Mouse (Mus musculus) hindbrain, embryonic 16.5 days (tissue): ENCODE results near the gene Dydc1. TPM values are rescaled to one million over a fixed set of nuclear protein-coding genes. Genes with fewer than 3 reads are reported as not detected.

ENCODE experiments used
- ATAC-seq: fragments of 200-750 bp; cut with Nextera tagmentation; 2 replicates; pipeline ENCODE4 v1.8.0; 2017; ENCODE audit warnings: moderate TSS enrichment, moderate library complexity
- H3K27ac ChIP-seq: fragments of 300-500 bp; sonication (generic); 2 replicates; pipeline ENCODE4 v1.5.1; 2014; ENCODE audit warnings: low read depth, mild to moderate bottlenecking, control low read depth, low read length, moderate library complexity
- H3K27me3 ChIP-seq: fragments of 300-500 bp; sonication (generic); replicated peaks from 2 replicates; pipeline ENCODE4 v1.6.1; 2014; ENCODE audit warnings: low read length; ENCODE audit not compliant: control insufficient read depth, insufficient read depth
- H3K36me3 ChIP-seq: fragments of 300-500 bp; sonication (generic); 2 replicates; pipeline ENCODE4 v1.6.1; 2014; ENCODE audit warnings: mild to moderate bottlenecking, low read length, moderate library complexity, mixed read lengths; ENCODE audit not compliant: control insufficient read depth, insufficient read depth
- H3K4me1 ChIP-seq: fragments of 300-500 bp; sonication (generic); 2 replicates; pipeline ENCODE4 v1.6.1; 2014; ENCODE audit warnings: low read depth, low read length; ENCODE audit not compliant: control insufficient read depth, insufficient read depth
- H3K4me2 ChIP-seq: fragments of 300-500 bp; sonication (generic); 2 replicates; pipeline ENCODE4 v1.6.1; 2014; ENCODE audit warnings: mild to moderate bottlenecking, low read length, control low read depth, moderate library complexity
- H3K4me3 ChIP-seq: fragments of 300-500 bp; sonication (generic); 2 replicates; pipeline ENCODE4 v1.5.1; 2014; ENCODE audit warnings: mild to moderate bottlenecking, low read length, control low read depth, moderate library complexity
- H3K9ac ChIP-seq: fragments of 300-500 bp; sonication (generic); 2 replicates; pipeline ENCODE4 v1.6.1; 2014; ENCODE audit warnings: low read depth, mild to moderate bottlenecking, control low read depth, low read length, moderate library complexity
- H3K9me3 ChIP-seq: fragments of 300-500 bp; sonication (generic); 2 replicates; pipeline ENCODE4 v1.6.1; 2014; ENCODE audit warnings: mild to moderate bottlenecking, low read length, moderate library complexity; ENCODE audit not compliant: control insufficient read depth
- WGBS: fragments of 180-500 bp; shearing (Covaris S2); extraction: QIAGEN DNeasy Blood & Tissue Kit; methylation state at CpG from one replicate; pipeline ENCODE4 v1.1.7; 2014; 5-methylcytosine and 5-hydroxymethylcytosine counted together
- polyA plus RNA-seq: library from polyadenylated mRNA; unstranded; fragments of >200 nt; fragmentation: Nextera tagmentation; extraction: Ambion mirVana; gene quantifications from 2 replicates; pipeline ENCODE4 v1.2.1, GENCODE M21; 2015

The Dydc1 gene
- polyA plus RNA-seq, 1 experiment from 2014 or later = 0.26 TPM

DNA sequence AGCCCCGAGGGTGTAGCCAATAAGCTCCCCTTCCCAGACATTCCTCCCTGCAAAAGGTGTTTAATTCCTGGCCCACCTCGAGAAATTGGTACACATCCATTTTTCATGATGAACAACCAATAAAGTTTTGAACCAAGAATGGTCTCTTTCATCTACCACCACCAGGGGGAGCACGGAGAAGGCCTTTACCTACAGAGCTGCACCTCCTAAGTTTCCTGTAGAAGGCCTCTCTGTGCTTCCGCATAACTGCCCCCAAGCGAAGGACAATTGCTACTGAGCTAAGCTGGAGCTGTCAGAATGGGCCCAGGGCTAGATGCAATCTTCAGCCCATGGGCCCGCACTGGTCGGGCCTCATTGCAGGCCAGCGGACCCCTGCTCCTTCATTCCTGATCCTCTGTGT is 18.1 kb downstream of the Dydc1 start:
- no peak overlapping the region for H3K27ac ChIP-seq
- no peak overlapping the region for H3K9ac ChIP-seq
- no peaks in the 10 kb centered on the region for H3K36me3 ChIP-seq
- H3K4me1 ChIP-seq = no peaks in the 10 kb centered on the region
- H3K27me3 ChIP-seq = no peaks in the 10 kb centered on the region
- H3K4me2 ChIP-seq = no peak overlapping the region
- H3K9me3 ChIP-seq = no peaks in the 10 kb centered on the region
- ATAC-seq = no peak
- 46% methylated on average over 8 of the region's 8 CpGs for WGBS
- no peak overlapping the region for H3K4me3 ChIP-seq

DNA sequence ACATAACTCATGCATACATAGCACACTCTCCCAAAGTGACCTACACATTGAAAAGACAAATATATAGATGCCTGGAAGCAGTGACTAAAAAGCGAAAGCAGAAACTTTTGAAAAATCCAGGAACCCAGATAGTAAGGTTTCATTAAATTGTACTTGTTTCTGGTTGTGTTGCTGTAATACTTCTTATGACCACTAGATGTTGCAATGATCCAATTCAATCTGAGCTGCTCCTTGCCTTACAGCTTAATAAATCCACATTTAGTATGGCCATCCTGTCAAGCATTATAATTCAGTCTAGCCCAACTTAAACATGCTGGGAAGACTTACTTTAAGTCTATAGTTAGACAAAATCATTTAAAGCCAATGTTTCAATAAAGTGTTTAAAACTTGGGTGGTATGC is 21.4 kb downstream of the Dydc1 start:
- no peak overlapping the region for H3K4me3 ChIP-seq
- no peaks in the 10 kb centered on the region for H3K27me3 ChIP-seq
- no peaks in the 10 kb centered on the region for H3K36me3 ChIP-seq
- H3K9me3 ChIP-seq = no peaks in the 10 kb centered on the region
- ATAC-seq = no peak
- no peak overlapping the region for H3K27ac ChIP-seq
- H3K4me1 ChIP-seq = no peaks in the 10 kb centered on the region
- H3K4me2 ChIP-seq = no peak overlapping the region
- H3K9ac ChIP-seq = no peak overlapping the region
- 67% methylated on average over 1 of the region's 1 CpGs for WGBS

DNA sequence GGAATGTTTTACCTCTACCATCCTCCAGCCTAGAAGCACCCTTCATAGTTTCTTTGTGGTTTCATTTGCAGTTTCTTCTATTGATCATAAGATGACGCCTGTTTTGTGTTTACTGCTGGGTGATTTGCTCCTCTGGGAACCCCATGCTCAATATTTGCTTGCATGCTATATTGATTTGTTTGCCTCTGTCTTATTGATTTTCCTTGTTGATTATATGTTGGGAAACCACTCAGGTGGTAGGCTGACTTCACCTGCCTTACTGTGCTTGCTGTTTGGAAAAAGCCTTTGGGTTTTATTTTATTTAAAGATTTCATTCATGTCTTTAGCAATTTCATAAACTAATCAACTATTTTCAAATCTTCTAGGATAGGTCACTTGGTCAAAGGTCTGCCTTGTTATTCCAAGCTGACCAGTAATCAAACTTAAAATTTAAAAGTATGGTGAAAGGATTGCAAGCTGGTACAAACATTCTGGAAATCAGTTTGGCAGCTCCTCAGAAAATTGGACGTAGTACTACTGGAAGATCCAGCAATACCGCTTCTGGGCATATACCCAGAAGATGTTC is 23.7 kb downstream of the Dydc1 start:
- no peak overlapping the region for H3K4me3 ChIP-seq
- no peak overlapping the region for H3K4me2 ChIP-seq
- no peaks in the 10 kb centered on the region for H3K4me1 ChIP-seq
- no peaks in the 10 kb centered on the region for H3K36me3 ChIP-seq
- no peaks in the 10 kb centered on the region for H3K27me3 ChIP-seq
- no peak overlapping the region for H3K27ac ChIP-seq
- WGBS = 85% methylated on average over 3 of the region's 3 CpGs
- H3K9me3 ChIP-seq = no peaks in the 10 kb centered on the region
- ATAC-seq = no peak
- H3K9ac ChIP-seq = no peak overlapping the region

DNA sequence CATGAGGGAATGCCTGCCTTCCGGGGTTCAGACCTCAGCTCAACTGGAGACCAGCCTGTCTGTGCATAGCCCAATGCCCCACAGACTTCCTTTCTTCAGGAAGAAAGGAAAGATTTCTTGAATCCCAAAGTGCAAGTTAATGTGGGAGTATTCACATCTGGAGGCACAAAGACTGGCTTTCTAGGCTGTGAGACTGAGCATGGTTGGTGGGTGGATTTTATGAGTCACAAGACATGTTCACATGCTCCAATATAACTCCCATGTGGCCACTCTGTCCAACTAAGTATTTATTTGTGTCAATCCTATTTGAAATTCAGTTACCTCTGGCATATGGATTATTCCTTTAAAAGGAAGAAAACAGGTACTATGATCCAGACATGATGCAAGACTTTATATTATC is 26.0 kb downstream of the Dydc1 start:
- H3K27me3 ChIP-seq = no peaks in the 10 kb centered on the region
- no peaks in the 10 kb centered on the region for H3K36me3 ChIP-seq
- no peak overlapping the region for H3K4me3 ChIP-seq
- no peak overlapping the region for H3K4me2 ChIP-seq
- H3K4me1 ChIP-seq = no peaks in the 10 kb centered on the region
- ATAC-seq = no peak
- H3K9ac ChIP-seq = no peak overlapping the region
- WGBS = 88% methylated on average over 1 of the region's 1 CpGs
- no peak overlapping the region for H3K27ac ChIP-seq
- no peaks in the 10 kb centered on the region for H3K9me3 ChIP-seq

DNA sequence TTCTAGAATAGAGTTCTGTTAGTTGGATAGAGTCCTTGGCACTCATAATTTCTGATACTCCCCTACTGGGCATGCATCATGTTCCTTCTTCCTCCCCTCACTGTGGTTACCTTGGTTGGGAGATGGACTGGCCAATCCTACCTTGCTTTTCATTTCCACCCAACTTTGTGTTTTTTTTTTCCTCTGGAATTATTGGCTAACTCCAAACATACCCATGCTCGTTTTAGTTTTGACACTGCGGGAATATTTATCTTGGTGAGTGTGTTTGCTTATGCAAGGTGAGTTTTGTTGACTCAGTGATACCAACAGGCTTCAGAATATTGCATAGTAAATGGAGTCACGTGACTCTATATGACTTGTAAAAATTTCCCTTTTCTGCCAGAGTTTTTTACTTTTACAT is 28.0 kb downstream of the Dydc1 start:
- Histone ChIP-seq H3K9ac (no peak overlapping the region), H3K4me2 (no peak overlapping the region), H3K27me3 (no peaks in the 10 kb centered on the region), H3K4me1 (no peaks in the 10 kb centered on the region), H3K36me3 (no peaks in the 10 kb centered on the region), H3K27ac (no peak overlapping the region), H3K4me3 (no peak overlapping the region), H3K9me3 (no peaks in the 10 kb centered on the region)
- no peak for ATAC-seq
- whole genome bisulfite sequencing = 93% methylated on average over 3 of the region's 3 CpGs

DNA sequence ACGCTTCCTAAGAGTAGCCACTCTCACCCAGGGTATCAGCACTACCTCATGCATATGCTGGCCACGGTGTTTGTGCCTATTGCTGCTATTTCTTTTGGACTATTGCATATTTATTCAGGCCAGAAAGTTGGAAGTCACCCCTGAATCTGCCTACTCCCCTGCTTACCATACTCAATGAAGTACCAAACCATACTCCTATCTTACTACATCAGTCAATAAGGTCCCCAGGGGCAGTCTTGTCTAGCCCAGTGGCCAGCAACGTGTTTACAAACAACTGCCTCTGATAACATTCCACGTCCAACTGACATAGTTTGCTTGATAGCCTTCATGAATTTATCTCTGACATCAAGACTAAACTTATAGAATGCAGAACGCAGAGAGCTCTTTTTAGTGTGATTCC is 28.5 kb downstream of the Dydc1 start:
- no peak for ATAC-seq
- Histone ChIP-seq H3K4me3 (no peak overlapping the region), H3K9me3 (no peaks in the 10 kb centered on the region), H3K4me1 (no peaks in the 10 kb centered on the region), H3K4me2 (no peak overlapping the region), H3K9ac (no peak overlapping the region), H3K27me3 (no peaks in the 10 kb centered on the region), H3K36me3 (no peaks in the 10 kb centered on the region), H3K27ac (no peak overlapping the region)
- 84% methylated on average over 5 of the region's 5 CpGs for WGBS

DNA sequence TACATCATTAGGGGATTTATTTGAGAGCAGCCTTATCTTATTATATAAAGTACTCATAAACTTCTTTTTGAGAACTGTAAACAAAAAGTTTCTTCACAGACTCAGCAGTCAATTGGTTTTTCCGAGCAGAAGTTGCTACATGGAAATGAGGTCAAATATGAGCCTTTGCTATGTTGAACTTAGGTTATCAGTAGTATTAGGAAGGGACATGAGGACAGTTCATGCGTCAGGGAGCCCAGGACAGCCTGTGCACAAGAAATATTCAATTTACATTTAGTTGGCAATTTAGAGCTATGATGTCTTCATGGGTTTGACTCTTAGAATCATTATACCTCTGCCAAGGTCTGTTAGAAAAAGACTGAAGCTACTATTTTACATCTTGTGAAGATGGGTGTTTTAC is 29.6 kb downstream of the Dydc1 start:
- Histone ChIP-seq H3K36me3 (no peaks in the 10 kb centered on the region), H3K27me3 (no peaks in the 10 kb centered on the region), H3K9ac (no peak overlapping the region), H3K9me3 (no peaks in the 10 kb centered on the region), H3K4me2 (no peak overlapping the region), H3K4me1 (no peaks in the 10 kb centered on the region), H3K27ac (no peak overlapping the region), H3K4me3 (no peak overlapping the region)
- WGBS = 87% methylated on average over 2 of the region's 2 CpGs
- no peak for ATAC-seq

DNA sequence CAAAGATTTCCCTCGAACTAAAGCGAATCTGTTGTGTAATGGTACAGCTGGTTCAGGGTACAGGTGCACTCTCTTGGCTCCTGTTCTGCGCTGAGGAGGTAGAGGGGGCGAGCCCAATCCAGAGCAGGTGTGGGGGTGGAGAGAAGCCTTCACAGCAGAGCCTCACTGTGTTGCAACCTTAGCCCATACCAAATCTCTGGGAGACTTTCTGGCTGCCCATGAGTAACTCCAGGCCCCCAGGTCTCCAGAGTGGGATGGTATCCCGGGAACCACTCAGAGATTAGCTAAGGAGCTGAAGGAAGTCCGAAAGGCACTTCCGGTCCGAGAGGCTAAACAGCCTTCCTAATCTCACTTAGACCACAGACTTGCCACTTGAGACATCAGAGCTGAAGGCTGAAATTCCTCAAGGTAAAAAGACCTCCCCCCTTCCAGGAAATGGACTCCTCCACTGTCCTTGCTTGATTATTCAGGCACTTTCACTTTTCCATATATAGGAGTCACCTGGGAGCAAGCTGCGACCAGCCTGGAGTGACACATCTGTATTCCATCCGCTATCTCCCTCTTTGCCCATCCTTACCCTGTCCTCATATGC is 32.2 kb downstream of the Dydc1 start, which contains the start of gene Mat1a:
Mat1a (plus strand) TSS at position 183 of the 592 bp plus-strand sequence.
- no peaks in the 10 kb centered on the region for H3K36me3 ChIP-seq
- no peak within 1 kb of the TSS for H3K9ac ChIP-seq
- no peak within 1 kb of the TSS for H3K4me2 ChIP-seq
- no peaks in the 10 kb centered on the region for H3K9me3 ChIP-seq
- no peaks in the 10 kb centered on the region for H3K4me1 ChIP-seq
- 79% methylated on average over 10 of the region's 10 CpGs for WGBS
- no peaks in the 10 kb centered on the region for H3K27me3 ChIP-seq
- no peak within 1 kb of the TSS for H3K27ac ChIP-seq
- ATAC-seq = no peak
- H3K4me3 ChIP-seq = no peak within 1 kb of the TSS

DNA sequence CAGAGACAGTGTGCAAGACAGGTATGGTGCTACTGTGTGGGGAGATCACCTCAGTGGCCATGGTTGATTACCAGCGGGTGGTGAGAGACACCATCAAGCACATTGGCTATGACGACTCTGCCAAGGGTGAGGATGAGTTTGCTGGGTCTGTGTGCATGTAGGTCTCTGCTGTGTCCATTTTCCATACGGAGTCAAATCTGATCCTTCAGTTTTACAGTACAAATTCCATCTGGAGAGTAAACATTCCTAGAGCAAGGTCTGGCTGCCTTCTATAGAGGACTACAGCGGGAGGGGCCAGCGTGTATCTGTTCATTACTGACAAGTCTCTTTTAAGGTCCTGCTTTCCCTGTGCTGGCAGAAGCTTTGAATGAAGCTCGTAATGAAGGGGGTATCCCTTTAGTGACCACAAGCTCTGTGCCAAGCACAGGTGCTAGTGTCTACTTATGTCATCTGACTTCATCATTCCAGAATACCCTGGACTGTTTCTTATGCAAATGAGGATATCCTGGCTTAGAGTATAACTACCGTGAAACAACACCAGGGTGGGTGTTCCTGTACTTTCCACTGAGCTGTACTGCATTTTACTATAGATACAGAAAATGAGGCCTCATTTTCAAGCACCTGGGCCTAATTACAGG is 38.4 kb downstream of the Dydc1 start:
- Histone ChIP-seq H3K9me3 (no peaks in the 10 kb centered on the region), H3K27ac (no peak overlapping the region), H3K4me3 (no peak overlapping the region), H3K4me2 (no peak overlapping the region), H3K36me3 (no peaks in the 10 kb centered on the region), H3K4me1 (no peaks in the 10 kb centered on the region), H3K9ac (no peak overlapping the region), H3K27me3 (no peaks in the 10 kb centered on the region)
- 88% methylated on average over 7 of the region's 7 CpGs for WGBS
- no peak for ATAC-seq
